Mouse (Mus musculus) common myeloid progenitor, adult 5-6 weeks (primary cell): Measurements from ENCODE around the gene Ppef2. TPM values are rescaled to one million over a fixed set of nuclear protein-coding genes. Genes with fewer than 3 reads are reported as not detected.

ENCODE experiments used
- ATAC-seq: replicated peaks from 2 replicates; pipeline ENCODE4 v1.8.0; 2016; ENCODE audit warnings: low read depth, mild to moderate bottlenecking, moderate TSS enrichment, inconsistent platforms; ENCODE audit not compliant: poor library complexity, severe bottlenecking
- total RNA-seq: library from RNA; stranded (forward); fragments of 200-1000, 187-1606 nt; gene quantifications from 2 replicates; pipeline ENCODE4 v1.2.3, GENCODE M21; 2017

Gene Ppef2
- total RNA-seq, 1 experiment from 2014 or later = not detected

DNA sequence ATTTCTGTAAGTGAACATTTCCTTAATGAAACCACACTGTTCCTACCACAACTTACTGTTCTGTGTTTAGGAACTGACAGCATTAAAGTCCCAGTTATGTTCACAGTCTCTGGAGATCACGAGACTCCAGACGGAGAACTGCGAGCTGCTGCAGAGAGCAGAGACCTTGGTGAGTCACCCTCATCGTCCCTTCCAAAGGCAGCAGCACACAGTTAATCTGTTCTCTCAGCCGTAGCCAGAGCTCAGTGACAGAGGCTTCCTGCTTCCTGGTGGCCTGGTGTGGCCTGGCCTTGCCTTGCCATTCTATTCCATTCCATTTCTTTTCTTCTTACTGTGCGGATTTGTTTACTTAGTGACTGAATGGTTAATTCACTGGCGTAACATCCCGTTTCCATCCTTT lies 57.8 kb downstream of the Ppef2 start:
- ATAC-seq = no peak

DNA sequence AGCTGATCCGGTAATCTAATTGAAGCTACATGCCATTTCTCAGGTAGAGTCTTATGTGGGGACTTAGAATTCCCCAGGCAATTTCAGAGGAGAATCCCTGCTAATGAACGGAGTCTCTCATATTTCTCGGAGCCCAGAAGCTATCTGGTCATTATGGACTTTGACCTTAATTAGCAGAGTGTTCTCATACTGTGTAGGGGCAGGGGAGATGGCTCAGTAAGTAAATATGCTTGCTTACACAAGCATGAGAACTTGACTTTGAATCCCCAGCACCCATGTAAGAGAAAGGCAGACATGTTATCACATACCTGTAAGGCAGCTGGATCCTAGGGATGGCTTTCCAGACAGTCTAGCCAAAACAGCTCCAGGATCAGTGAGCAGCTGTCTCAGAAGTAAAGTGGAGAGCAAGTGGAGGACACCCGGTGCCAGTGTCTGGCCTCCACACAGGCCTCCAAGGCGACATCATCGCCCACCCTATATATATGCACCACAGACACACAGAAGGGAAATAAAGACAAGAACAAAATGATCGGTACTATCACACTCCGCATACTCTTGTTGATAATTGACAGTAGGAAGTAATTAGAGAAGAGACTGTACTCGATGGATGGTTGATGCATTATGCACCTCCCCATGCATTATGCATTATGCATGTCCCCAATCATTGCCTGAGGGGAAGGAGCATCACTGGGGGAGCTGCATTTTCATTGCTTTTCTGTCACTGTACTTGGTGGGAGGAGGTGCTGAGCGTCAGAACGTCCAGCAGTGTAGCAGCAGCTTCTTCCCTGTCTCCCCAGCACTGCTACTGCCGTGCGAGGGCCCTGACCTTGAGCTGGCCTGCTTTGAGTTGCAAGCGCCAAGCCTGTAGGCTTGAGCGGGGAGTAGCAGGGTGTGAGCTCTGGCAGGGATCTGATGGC lies 58.9 kb downstream of the Ppef2 start:
- no peak for ATAC-seq

DNA sequence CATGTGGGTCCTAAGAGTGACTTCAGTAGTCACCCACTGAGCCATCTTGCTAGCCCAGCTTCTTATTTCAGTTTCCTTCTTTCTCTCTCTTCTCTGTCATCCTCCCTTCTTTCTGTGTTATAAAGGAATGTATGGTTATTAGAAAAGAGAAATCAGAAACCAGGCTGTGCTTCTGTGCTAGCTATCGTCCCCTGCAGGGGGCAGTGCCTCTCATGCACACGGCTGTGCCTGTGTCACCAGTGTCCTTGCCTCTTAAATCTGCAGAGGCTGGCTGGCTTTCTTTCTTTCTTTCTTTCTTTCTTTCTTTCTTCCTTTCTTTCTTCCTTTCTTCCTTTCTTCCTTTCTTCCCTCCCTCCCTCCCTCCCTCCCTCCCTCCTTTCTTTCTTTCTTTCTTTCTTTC lies 60.4 kb downstream of the Ppef2 start:
- peak; percentile 90 for ATAC-seq

DNA sequence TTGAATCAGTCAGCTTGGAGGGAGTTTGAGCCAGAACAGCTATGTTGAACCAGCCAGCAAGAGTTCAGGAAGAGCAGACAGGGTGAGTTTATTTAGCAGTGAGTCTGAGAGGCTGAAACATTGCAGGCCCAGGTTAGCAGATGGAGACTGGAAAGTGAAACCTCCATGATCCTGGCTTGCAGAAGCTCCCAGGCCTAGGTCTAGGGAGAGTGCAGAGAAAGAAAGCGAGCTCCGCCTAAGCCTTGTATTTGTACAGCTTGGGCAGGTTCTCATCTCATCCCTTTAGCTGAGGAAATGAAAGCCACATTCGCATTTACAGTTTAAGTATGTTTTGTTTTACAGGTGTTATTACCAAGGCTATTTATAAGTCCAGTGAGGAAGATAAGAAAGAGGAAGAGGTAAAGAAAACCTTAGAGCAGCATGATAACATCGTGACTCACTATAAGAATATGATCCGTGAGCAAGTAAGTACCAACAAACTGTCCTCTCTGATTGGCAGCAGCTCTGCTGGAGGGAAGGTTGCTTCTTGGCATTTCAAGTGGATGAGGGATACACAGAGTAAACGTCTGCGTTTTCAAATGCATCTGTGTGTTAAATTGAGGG lies 67.1 kb downstream of the Ppef2 start:
- no peak for ATAC-seq

DNA sequence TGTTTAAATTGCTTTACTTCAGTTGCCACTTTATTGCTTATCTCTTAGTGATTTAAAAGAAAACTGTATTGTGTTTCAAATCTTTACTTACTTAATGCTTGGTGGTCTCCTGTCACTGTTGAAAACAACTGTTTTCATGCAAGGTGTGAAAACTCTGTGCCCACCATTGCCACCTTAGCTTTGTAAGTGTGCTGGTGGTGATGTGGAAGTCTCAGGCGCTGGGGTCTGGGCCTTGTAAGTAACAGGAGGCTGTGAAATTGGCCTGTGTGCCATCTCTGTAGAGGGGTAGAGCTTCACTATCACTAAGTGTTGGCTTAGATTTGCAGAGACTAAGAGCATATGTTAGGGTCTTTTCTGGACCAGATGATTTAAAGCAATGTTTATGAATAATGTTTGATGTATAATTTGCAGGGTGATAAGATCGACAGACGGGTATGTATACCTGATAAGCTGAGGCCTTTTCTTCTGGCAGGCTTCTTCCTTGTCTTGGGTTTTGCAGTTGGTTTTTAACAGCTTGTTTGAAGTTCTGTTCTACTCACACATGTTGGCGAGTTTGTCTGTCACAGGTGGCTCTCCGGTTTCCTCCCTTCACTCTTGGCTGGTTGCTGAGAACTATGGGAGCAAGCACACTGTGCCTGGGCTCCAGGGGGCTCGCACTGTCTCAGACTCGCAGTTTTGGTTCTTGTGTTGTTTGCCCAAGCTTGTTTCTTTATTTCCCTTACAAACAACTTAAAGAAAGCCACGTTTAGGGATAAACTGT lies 72.8 kb downstream of the Ppef2 start:
- no peak for ATAC-seq

Other genes with a start within 250 kb of the Ppef2 start
- 0.39 and 3.8 TPM in 2 replicates for gene Cdkl2, start 212.4 kb downstream of the Ppef2 start, total RNA-seq
- 120 and 126 TPM in 2 replicates for gene G3bp2, start 172.6 kb downstream of the Ppef2 start, total RNA-seq
- gene Uso1, start 118.3 kb downstream of the Ppef2 start, total RNA-seq = 24.9 and 25.6 TPM in 2 replicates
- not detected in 2 replicates for gene U90926, start 40.9 kb downstream of the Ppef2 start, total RNA-seq
- 3.4 and 8.2 TPM in 2 replicates for gene Naaa, start 21.9 kb upstream of the Ppef2 start, total RNA-seq
- 75.4 and 86.8 TPM in 2 replicates for gene Sdad1, start 54.2 kb upstream of the Ppef2 start, total RNA-seq
- gene Cxcl9, start 71.8 kb upstream of the Ppef2 start, total RNA-seq = 0.09 TPM in 1 of 2 replicates, not detected in the other
- gene Art3, start 75.5 kb upstream of the Ppef2 start, total RNA-seq = not detected in 2 replicates
- gene Cxcl10, start 92.6 kb upstream of the Ppef2 start, total RNA-seq = 2.2 and 3.2 TPM in 2 replicates
- 71.8 and 82.3 TPM in 2 replicates for gene Nup54, start 178.9 kb upstream of the Ppef2 start, total RNA-seq